Mouse (Mus musculus): ENCODE measurements around the gene Adck1.

DNA sequence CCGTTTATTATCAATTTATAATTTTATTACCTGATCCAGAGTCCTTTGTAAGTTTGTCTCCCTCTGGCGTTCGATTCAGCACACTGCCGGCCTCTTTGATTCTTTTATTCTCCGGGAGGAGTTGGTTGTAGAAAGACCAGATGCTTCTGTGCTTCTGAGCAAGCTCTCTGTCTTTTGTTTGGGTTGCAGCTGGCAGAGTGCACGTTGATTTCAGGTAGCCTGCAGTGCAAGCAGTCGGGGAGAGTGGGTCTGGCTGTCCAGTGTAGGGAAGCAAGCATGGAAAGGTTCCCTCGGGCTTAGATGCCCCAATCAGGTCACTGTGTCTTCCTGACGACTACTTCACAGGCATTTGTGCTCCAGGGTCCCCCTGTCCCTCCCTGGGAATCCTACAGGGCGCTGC lies 16.5 kb downstream of the Adck1 start:
- peak; percentile 21; the same call in 1 of the 2 replicates for TF ChIP-seq CTCF (IDR thresholded peaks at IDR 0.05; ENCODE audit: extremely low read depth, insufficient read length, insufficient replicate concordance, low read depth, low read length)
- TF ChIP-seq POLR2A (IDR thresholded peaks at IDR 0.05; ENCODE audit: low read depth, low read length): no peak

Measured in small intestine, adult 2 months (tissue).